Mouse (Mus musculus) brain, embryonic 14.5 days (tissue): ENCODE data around the gene Gm4131.

Source experiments
- CTCF ChIP-seq: fragments of 200-500 bp; IDR thresholded peaks from 2 replicates; pipeline ENCODE4 v1.5.1; 2012; ENCODE audit warnings: inconsistent platforms, mild to moderate bottlenecking, moderate library complexity, borderline replicate concordance; ENCODE audit not compliant: insufficient read depth, insufficient read length; ENCODE audit errors: extremely low read depth
- POLR2A ChIP-seq: fragments of 200-500 bp; IDR thresholded peaks from 2 replicates; pipeline ENCODE4 v1.6.1; 2012; ENCODE audit warnings: mild to moderate bottlenecking, inconsistent platforms, borderline replicate concordance; ENCODE audit not compliant: poor library complexity, insufficient read depth, insufficient read length, severe bottlenecking; ENCODE audit errors: extremely low read depth

- TF ChIP-seq POLR2A (no peak), CTCF (no peak)
Measured at GRCm38 (mm10) chr14:62468753-62469125, 98.0 kb downstream of the Gm4131 start.
